In genomic region chr9:16498876-16499275, GRCm38 (mm10) we compare ENCODE assay signal across 10 mouse cellular contexts. TPM values are rescaled to one million over a fixed set of nuclear protein-coding genes. Genes with fewer than 3 reads are reported as not detected.
A peak's percentile ranks its signal among the peaks of the same experiment; 100 is the strongest.
DNase-seq lines count a peak whose midpoint lies in the region; ATAC-seq and TF ChIP-seq lines count a peak whose summit lies in the region.
"Had no signal": no experiment of that assay in that cellular context is flagged by ENCODE, and none has a peak within 500 bp of the region (broad histone marks: within the 10 kb centered on the region; RNA-seq: fewer than 3 reads in every experiment).

No protein-coding gene starts in this region.

- ATAC-seq in heart, embryonic 13.5 days (ENCODE audit: extremely low read depth, insufficient number of reproducible peaks, low FRiP score, low TSS enrichment): no peak
- no peak for ATAC-seq in forebrain, postnatal 0 days
- ATAC-seq in midbrain, embryonic 13.5 days: no peak

- no peaks in the 10 kb centered on the region for H3K36me3 ChIP-seq in heart, embryonic 13.5 days
- H3K36me3 ChIP-seq in forebrain, postnatal 0 days (ENCODE audit: insufficient read depth): no peaks in the 10 kb centered on the region
- no peaks in the 10 kb centered on the region for H3K36me3 ChIP-seq in midbrain, embryonic 13.5 days

- no peak for DNase-seq in heart, postnatal 4 days
- peak; percentile 40 for DNase-seq in brain, adult 2 months (ENCODE audit: low read depth, low spot score)
- DNase-seq in forebrain, postnatal 0 days: peak; percentile 40
- DNase-seq in c-Kit-positive CD71-positive TER-119-positive erythroid progenitor cells, embryonic 14.5 days (ENCODE audit: low spot score): no peak
- no peak for DNase-seq in cerebellum, postnatal 25 days
- DNase-seq in left cerebral cortex, adult 2 months (ENCODE audit: extremely low spot score in 1 of 2, low spot score in 2 of 2): no peak
- DNase-seq: thymus, adult 2 months had no signal

- peak overlapping the region; percentile 67; the same call in 1 of the 2 replicates for H3K4me3 ChIP-seq in heart, embryonic 13.5 days
- H3K4me3 ChIP-seq in forebrain, postnatal 0 days (ENCODE audit: low read depth, low read length): peak overlapping the region; percentile 81
- peak overlapping the region; percentile 68 for H3K4me3 ChIP-seq in midbrain, embryonic 13.5 days (replicated peaks)
- no peak overlapping the region for H3K4me3 ChIP-seq in left cerebral cortex, adult 2 months

- peak overlapping the region; percentile 97 for H3K4me2 ChIP-seq in heart, embryonic 13.5 days
- H3K4me2 ChIP-seq in forebrain, postnatal 0 days (ENCODE audit: low read depth): peak overlapping the region; percentile 83
- peak overlapping the region; percentile 68 for H3K4me2 ChIP-seq in midbrain, embryonic 13.5 days (replicated peaks)

- H3K9me3 ChIP-seq in heart, embryonic 13.5 days: no peaks in the 10 kb centered on the region
- H3K9me3 ChIP-seq in forebrain, postnatal 0 days (ENCODE audit: low read length): no peaks in the 10 kb centered on the region
- no peaks in the 10 kb centered on the region for H3K9me3 ChIP-seq in midbrain, embryonic 13.5 days

- peaks cover 48% of the 10 kb centered on the region for H3K27me3 ChIP-seq in heart, embryonic 13.5 days (replicated peaks)
- H3K27me3 ChIP-seq in forebrain, postnatal 0 days (ENCODE audit: insufficient read depth, low read length): no peaks in the 10 kb centered on the region
- H3K27me3 ChIP-seq in midbrain, embryonic 13.5 days: no peaks in the 10 kb centered on the region

- H3K4me1 ChIP-seq in heart, embryonic 13.5 days: peaks cover 26% of the 10 kb centered on the region
- 0 out of 2 replicates have a peak, but pooled peaks cover 8% of the 10 kb centered on the region for H3K4me1 ChIP-seq in forebrain, postnatal 0 days (ENCODE audit: insufficient read depth)
- peaks cover 24% of the 10 kb centered on the region for H3K4me1 ChIP-seq in midbrain, embryonic 13.5 days (replicated peaks)

- WGBS in heart, embryonic 13.5 days: 9% methylated on average over 4 of the region's 4 CpGs
- 2% methylated on average over 4 of the region's 4 CpGs for WGBS in forebrain, postnatal 0 days
- 2% methylated on average over 4 of the region's 4 CpGs for WGBS in midbrain, embryonic 13.5 days

- no peak for TF ChIP-seq CTCF in forebrain, postnatal 0 days (IDR thresholded peaks at IDR 0.05; ENCODE audit: low read depth)
- no peak for TF ChIP-seq CTCF in left cerebral cortex, adult 2 months (IDR thresholded peaks at IDR 0.05)

- intact Hi-C loops in left cerebral cortex, adult 2 months (cut with DNase I): no loop called here

- H3K9ac ChIP-seq in heart, embryonic 13.5 days: no peak overlapping the region
- peak overlapping the region; percentile 64; the same call in 1 of the 2 replicates for H3K9ac ChIP-seq in forebrain, postnatal 0 days
- H3K9ac ChIP-seq in midbrain, embryonic 13.5 days (replicated peaks): peak overlapping the region; percentile 37

- H3K27ac ChIP-seq in heart, embryonic 13.5 days (replicated peaks): no peak overlapping the region
- peak overlapping the region; percentile 84; the same call in 1 of the 2 replicates for H3K27ac ChIP-seq in forebrain, postnatal 0 days (ENCODE audit: low read depth, low read length)
- peak overlapping the region; percentile 62 for H3K27ac ChIP-seq in midbrain, embryonic 13.5 days
- H3K27ac ChIP-seq in left cerebral cortex, adult 2 months: no peak overlapping the region

RNA-seq across cellular contexts. Expression of gene Fat3, which starts 2.2 kb away (rescaled TPM):
- polyA plus RNA-seq in heart, embryonic 13.5 days (2015; fragmentation: Nextera tagmentation; extraction: Ambion mirVana): 0.80 and 1.1 TPM in 2 replicates
- 1 to 10 TPM; 3.0 to 3.7 TPM for total RNA-seq in heart, postnatal 4 days (2021)
- total RNA-seq in forebrain, postnatal 0 days (2014; rRNA removed): 45.4 and 50.4 TPM in 2 replicates
- 3.9 and 5.6 TPM in 2 replicates for polyA plus RNA-seq in forebrain, postnatal 0 days (2015; fragmentation: Nextera tagmentation; extraction: Ambion mirVana)
- 15.2 and 15.4 TPM in 2 replicates for polyA plus RNA-seq in midbrain, embryonic 13.5 days (2015; fragmentation: Nextera tagmentation; extraction: Ambion mirVana)
- 10 to 100 TPM; 76.4 to 77.4 TPM for total RNA-seq in left cerebral cortex, adult 2 months (2021)
- polyA plus RNA-seq: C2C12 had no signal

Comparison
In these comparisons a context has a peak if more than half of its experiments do, and no peak if none do; other contexts are left out.
1. H3K27ac ChIP-seq: peak in forebrain, postnatal 0 days (single experiment) and midbrain, embryonic 13.5 days (single experiment); none in heart, embryonic 13.5 days (single experiment) and left cerebral cortex, adult 2 months (single experiment).
2. DNase-seq: peak in brain, adult 2 months (single experiment) and forebrain, postnatal 0 days (single experiment); none in heart, postnatal 4 days (single experiment), c-Kit-positive CD71-positive TER-119-positive erythroid progenitor cells, embryonic 14.5 days (single experiment), cerebellum, postnatal 25 days (0 of 2) and left cerebral cortex, adult 2 months (0 of 2).
3. Peak in every context shown above with its lines, with median percentiles within 50 percentile points of each other: H3K4me2 ChIP-seq.